Mouse (Mus musculus) central nervous system, embryonic 18 days (tissue): ENCODE measurements around the gene Tubgcp2. TPM values are rescaled to one million over a fixed set of nuclear protein-coding genes. Genes with fewer than 3 reads are reported as not detected.

ENCODE experiments used
- polyA plus RNA-seq: library from polyadenylated mRNA; depleted of rRNA; stranded (reverse); fragments of >200 nt; gene quantifications from 2 replicates; pipeline ENCODE4 v1.2.3, GENCODE M21; 2012; rRNA removed

Tubgcp2 gene
- 63.0 and 67.3 TPM in 2 replicates for polyA plus RNA-seq

DNA sequence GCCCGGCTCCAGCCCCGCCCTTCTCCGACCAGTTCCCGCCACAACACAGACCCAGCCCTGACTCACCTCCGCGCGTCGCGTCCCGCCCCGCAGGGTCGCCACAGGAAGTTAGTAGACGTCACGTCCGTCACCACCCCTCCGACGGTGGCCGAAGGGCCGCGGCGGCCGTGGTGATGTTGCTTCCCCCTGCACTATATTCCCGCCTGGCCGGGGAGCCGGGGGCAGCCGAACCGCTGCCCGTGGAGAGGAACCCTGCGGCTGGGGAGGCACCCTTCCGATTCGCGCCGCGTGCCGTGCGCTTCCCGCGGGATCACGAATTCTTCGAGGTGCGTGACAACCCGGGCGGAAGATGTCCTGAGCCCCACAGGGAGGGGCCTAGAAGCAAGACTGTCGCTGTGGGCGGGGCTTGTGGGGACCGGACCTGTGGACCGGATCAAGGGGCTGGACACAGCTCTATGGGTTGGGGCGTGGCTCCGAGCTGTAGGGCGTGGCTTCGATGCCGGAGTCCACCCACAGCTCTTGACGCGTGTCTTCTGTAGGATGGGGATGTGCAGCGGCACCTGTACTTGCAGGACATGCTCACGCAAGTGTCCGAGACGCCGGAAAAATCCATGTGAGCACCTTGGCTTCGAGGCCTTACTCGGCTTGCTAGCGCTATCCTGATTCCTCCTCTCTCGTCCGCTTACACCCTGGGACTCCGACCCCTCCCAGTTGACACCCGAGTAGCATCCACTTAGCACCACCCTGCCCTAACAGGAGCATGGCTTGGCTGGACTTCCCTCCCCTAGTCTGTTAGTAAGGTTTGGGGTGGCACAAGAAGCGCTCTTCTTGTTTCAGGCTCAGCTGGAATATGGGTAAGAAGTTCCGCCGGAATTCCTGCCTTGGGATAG lies at the start of gene Tubgcp2, which contains the start of gene Zfp511:
TSS of gene Tubgcp2 (minus strand) at position 389 of the 890 bp plus-strand sequence.
TSS of gene Zfp511 (plus strand) at position 111 of the 890 bp plus-strand sequence.

DNA sequence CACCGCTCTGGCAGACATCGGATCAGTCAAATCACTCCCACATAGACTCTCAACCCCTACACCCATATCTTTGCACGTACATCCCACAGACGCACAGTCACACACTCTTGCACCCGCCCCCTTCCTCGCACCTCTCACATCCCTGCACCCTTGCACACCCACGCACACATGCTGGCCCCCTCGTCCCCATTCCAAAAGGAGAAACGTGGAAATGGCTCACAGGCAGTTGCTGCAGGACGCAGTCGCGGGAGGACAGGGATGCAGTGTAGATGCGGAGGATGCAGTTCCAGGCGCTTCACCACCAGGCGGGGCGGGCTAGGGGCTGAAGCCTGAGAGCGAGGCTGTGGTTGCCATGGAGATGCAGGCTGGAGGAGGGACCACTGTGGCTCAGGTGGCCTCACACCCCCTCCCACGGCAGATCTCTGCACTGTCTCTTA lies 45.8 kb upstream of the Tubgcp2 start, which contains the start of gene Caly:
TSS of gene Caly (minus strand) at position 307 of the 437 bp plus-strand sequence.

DNA sequence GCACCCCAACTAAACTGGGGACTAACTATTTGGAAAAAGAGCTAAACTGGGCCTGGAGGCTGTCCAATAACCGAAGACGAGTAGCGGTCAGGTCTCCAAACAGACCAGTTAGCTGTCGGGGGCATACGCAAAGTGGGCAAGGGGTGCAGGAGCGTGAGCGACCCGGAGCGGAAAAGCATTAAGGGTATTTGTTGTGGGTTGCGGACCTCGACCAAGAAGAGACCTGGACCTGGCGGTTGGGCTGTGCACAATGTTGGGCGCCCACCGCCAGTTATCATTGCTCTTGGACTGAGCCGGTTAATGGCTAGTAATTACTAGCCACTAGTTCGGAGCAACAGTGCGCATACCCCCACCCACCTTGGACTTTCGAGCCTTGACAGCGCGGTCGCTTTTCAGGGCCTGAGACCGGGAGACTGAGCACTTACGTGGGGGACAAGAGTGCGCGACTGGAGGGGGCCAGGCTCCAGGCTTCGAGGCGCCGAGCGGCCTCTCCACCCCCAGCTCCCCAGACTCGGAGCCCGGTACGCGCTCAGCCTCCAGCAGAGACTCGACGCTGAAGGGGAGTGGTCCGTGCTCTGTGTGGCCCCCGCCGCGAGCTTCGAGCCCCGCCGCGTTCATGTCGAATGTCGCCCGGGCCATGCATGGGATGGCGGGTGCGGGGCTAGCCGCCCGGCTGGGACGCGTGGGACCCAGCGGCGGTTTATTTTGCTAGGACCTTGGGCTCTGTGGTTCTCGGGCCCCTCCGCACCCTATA lies 12.1 kb upstream of the Tubgcp2 start, which contains the start of gene Msx3:
TSS of gene Msx3 (minus strand) at position 729 of the 754 bp plus-strand sequence.

DNA sequence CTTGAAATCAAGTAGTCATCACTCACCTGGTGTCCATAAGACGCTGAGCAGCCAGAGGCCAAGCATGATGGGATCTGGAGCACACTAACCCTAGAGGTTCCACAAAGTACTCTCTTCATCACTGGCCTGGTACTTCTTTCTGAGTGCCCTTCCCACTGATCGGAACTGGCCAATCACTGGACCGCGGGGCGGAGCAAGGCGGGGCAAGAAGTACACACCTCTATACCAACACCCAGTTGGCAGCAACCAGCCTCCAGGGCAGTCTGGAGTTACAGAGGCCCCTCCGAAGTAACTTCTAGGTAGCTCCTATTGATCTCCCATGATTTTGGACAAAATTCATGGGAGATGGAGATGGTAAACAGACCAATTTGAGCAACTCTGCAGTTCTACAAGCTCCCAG lies 44.1 kb downstream of the Tubgcp2 start, which contains the start of gene Adam8:
TSS of gene Adam8 (minus strand) at position 157 of the 400 bp plus-strand sequence.

DNA sequence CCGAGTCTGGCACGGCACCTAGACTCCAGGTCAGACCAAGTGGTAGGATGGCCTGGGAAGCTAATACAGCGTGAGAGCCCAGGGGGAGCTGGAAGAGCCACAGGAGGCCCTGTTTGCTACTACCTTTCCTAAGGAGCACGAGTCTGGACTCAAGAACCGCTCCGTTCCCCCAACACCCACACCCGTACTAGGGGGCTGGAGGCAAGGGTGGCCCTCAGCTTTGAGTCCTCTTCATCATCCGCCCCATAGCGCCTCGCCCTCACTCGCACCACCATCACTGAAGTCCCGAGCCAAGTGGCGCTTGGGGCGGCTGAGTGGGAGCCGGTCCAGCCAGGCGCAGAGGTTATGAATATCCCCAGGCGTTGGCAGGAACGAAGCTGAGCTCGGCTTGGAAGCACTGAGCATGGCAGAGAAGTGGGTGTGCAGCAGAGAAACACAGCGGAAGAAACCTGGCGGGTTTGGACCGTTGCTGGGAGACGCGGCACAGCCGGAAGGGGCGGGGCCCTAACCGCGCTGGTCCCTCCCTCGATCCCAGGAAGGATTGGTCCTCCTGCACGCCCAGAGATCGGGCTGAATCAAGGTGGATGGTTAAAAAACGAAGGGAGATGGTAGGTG lies 58.1 kb downstream of the Tubgcp2 start, which contains the start of gene 6430531B16Rik:
TSS of gene 6430531B16Rik (minus strand) at position 478 of the 615 bp plus-strand sequence.

Other genes with a start within 250 kb of the Tubgcp2 start
- 9.0 and 9.2 TPM in 2 replicates for gene Adgra1, start 202.5 kb downstream of the Tubgcp2 start, polyA plus RNA-seq
- gene Kndc1, start 142.0 kb downstream of the Tubgcp2 start, polyA plus RNA-seq, result 27.3 and 29.5 TPM in 2 replicates
- not detected in 2 replicates for gene Utf1, start 92.9 kb downstream of the Tubgcp2 start, polyA plus RNA-seq
- 0.93 and 0.99 TPM in 2 replicates for gene 6430531B16Rik, start 57.9 kb downstream of the Tubgcp2 start, polyA plus RNA-seq
- 8.9 and 10.1 TPM in 2 replicates for gene Adam8, start 44.1 kb downstream of the Tubgcp2 start, polyA plus RNA-seq
- gene Zfp511, start 278 bp downstream of the Tubgcp2 start, polyA plus RNA-seq, result 82.2 and 96.6 TPM in 2 replicates
- 0.57 and 0.93 TPM in 2 replicates for gene Msx3, start 12.4 kb upstream of the Tubgcp2 start, polyA plus RNA-seq
- gene Caly, start 45.9 kb upstream of the Tubgcp2 start, polyA plus RNA-seq, result 359 and 381 TPM in 2 replicates
- 0.47 TPM in 1 of 2 replicates, not detected in the other for gene Prap1, start 56.7 kb upstream of the Tubgcp2 start, polyA plus RNA-seq
- gene Fuom, start 65.8 kb upstream of the Tubgcp2 start, polyA plus RNA-seq, result 27.2 and 32.8 TPM in 2 replicates
- 5.1 and 5.3 TPM in 2 replicates for gene Paox, start 79.1 kb upstream of the Tubgcp2 start, polyA plus RNA-seq
- 84.5 and 97.6 TPM in 2 replicates for gene Echs1, start 79.8 kb upstream of the Tubgcp2 start, polyA plus RNA-seq
- gene Mtg1, start 100.9 kb upstream of the Tubgcp2 start, polyA plus RNA-seq, result 36.5 and 42.2 TPM in 2 replicates
- gene Sprn, start 118.2 kb upstream of the Tubgcp2 start, polyA plus RNA-seq, result 29.5 and 33.1 TPM in 2 replicates
- not detected in 2 replicates for gene Olfr522, start 128.1 kb upstream of the Tubgcp2 start, polyA plus RNA-seq
- not detected in 2 replicates for gene Olfr523, start 136.5 kb upstream of the Tubgcp2 start, polyA plus RNA-seq
- not detected in 2 replicates for gene Olfr524, start 169.3 kb upstream of the Tubgcp2 start, polyA plus RNA-seq
- gene Cd163l1, start 181.6 kb upstream of the Tubgcp2 start, polyA plus RNA-seq, result 0.13 TPM in 1 of 2 replicates, not detected in the other
- 0.08 TPM in 1 of 2 replicates, not detected in the other for gene 5830411N06Rik, start 210.6 kb upstream of the Tubgcp2 start, polyA plus RNA-seq